Mouse (Mus musculus): Measurements from ENCODE around the gene Mup4.
"Not testable (repeated sequence)": the region's sequence is repeated elsewhere in the genome, so short reads cannot be mapped to it uniquely, and the experiment has no call there.

Mup4 gene

GRCm38 (mm10) chr4:59960610-59961009, at the start of gene Mup4:
TSS of gene Mup4 (minus strand) at chr4:59960710.
- in situ Hi-C loops (cut with MboI; ENCODE audit: low pct_unique_long_range_greater_than_20kb in 1 of 2, low sequenced_read_pairs in 2 of 2, unreplicated experiment in 1 of 2): no loop called here

- in situ Hi-C loops (cut with MboI; ENCODE audit: low pct_unique_long_range_greater_than_20kb in 1 of 2, low sequenced_read_pairs in 2 of 2, unreplicated experiment in 1 of 2): not testable (repeated sequence)
Measured at GRCm38 (mm10) chr4:59997894-59998293, 37.4 kb upstream of the Mup4 start.

- in situ Hi-C loops (cut with MboI; ENCODE audit: low pct_unique_long_range_greater_than_20kb in 1 of 2, low sequenced_read_pairs in 2 of 2, unreplicated experiment in 1 of 2): no loop called here
Measured at GRCm38 (mm10) chr4:59963405-59964344, 3.2 kb upstream of the Mup4 start, which contains the start of gene Mup6. TSS of gene Mup6 (plus strand) at chr4:59964294.

GRCm38 (mm10) chr4:59937543-59937942, 23.0 kb downstream of the Mup4 start:
- in situ Hi-C loops (cut with MboI; ENCODE audit: low pct_unique_long_range_greater_than_20kb in 1 of 2, low sequenced_read_pairs in 2 of 2, unreplicated experiment in 1 of 2): loop anchor here in 1 of 2 experiments (10.0 kb wide), 1 partner anchor 67 kb away; no protein-coding TSS in a partner anchor

- in situ Hi-C loops (cut with MboI; ENCODE audit: low pct_unique_long_range_greater_than_20kb in 1 of 2, low sequenced_read_pairs in 2 of 2, unreplicated experiment in 1 of 2): loop anchor here in 1 of 2 experiments (5.0 to 10.0 kb wide), 2 partner anchors 72 to 145 kb away; no protein-coding TSS in a partner anchor
Measured at GRCm38 (mm10) chr4:59932505-59933281, 27.8 kb downstream of the Mup4 start.

GRCm38 (mm10) chr4:59928347-59928746, 32.2 kb downstream of the Mup4 start:
- in situ Hi-C loops (cut with MboI; ENCODE audit: low pct_unique_long_range_greater_than_20kb in 1 of 2, low sequenced_read_pairs in 2 of 2, unreplicated experiment in 1 of 2): no loop called here

- in situ Hi-C loops (cut with MboI; ENCODE audit: low pct_unique_long_range_greater_than_20kb in 1 of 2, low sequenced_read_pairs in 2 of 2, unreplicated experiment in 1 of 2): no loop called here
Measured at GRCm38 (mm10) chr4:59927666-59928065, 32.8 kb downstream of the Mup4 start.

GRCm38 (mm10) chr4:59925082-59925481, 35.4 kb downstream of the Mup4 start:
- in situ Hi-C loops (cut with MboI; ENCODE audit: low pct_unique_long_range_greater_than_20kb in 1 of 2, low sequenced_read_pairs in 2 of 2, unreplicated experiment in 1 of 2): no loop called here

- in situ Hi-C loops (cut with MboI; ENCODE audit: low pct_unique_long_range_greater_than_20kb in 1 of 2, low sequenced_read_pairs in 2 of 2, unreplicated experiment in 1 of 2): no loop called here
Measured at GRCm38 (mm10) chr4:59917966-59918365, 42.5 kb downstream of the Mup4 start.

- in situ Hi-C loops (cut with MboI; ENCODE audit: low pct_unique_long_range_greater_than_20kb in 1 of 2, low sequenced_read_pairs in 2 of 2, unreplicated experiment in 1 of 2): no loop called here
Measured at GRCm38 (mm10) chr4:59914608-59915403, 45.7 kb downstream of the Mup4 start, which contains the start of gene Slc46a2. TSS of gene Slc46a2 (minus strand) at chr4:59915056.

GRCm38 (mm10) chr4:59908785-59909184, 51.7 kb downstream of the Mup4 start:
- in situ Hi-C loops (cut with MboI; ENCODE audit: low pct_unique_long_range_greater_than_20kb in 1 of 2, low sequenced_read_pairs in 2 of 2, unreplicated experiment in 1 of 2): no loop called here

- in situ Hi-C loops (cut with MboI; ENCODE audit: low pct_unique_long_range_greater_than_20kb in 1 of 2, low sequenced_read_pairs in 2 of 2, unreplicated experiment in 1 of 2): no loop called here
Measured at GRCm38 (mm10) chr4:59907657-59908230, 52.8 kb downstream of the Mup4 start.

GRCm38 (mm10) chr4:59907092-59907491, 53.4 kb downstream of the Mup4 start:
- in situ Hi-C loops (cut with MboI; ENCODE audit: low pct_unique_long_range_greater_than_20kb in 1 of 2, low sequenced_read_pairs in 2 of 2, unreplicated experiment in 1 of 2): no loop called here

All from mouse embryonic stem cell (cell line).